Mouse (Mus musculus) layer of hippocampus, adult 9-11 months (tissue): ENCODE data around the gene Rab3c.

Experiments used
- DNase-seq: peaks from one replicate; pipeline ENCODE4 v3.0.0; 2022

Gene Rab3c

GRCm38 (mm10) chr13:110093720-110094685 is 186.8 kb downstream of the Rab3c start:
- DNase-seq = no peak

- no peak for DNase-seq
Measured at GRCm38 (mm10) chr13:110083961-110084360, 196.8 kb downstream of the Rab3c start.

- no peak for DNase-seq
Measured at GRCm38 (mm10) chr13:110081174-110081573, 199.6 kb downstream of the Rab3c start.

GRCm38 (mm10) chr13:110075587-110075986 is 205.2 kb downstream of the Rab3c start:
- DNase-seq = peak; percentile 53

GRCm38 (mm10) chr13:110074180-110074579 is 206.6 kb downstream of the Rab3c start:
- no peak for DNase-seq

GRCm38 (mm10) chr13:110067149-110067548 is 213.6 kb downstream of the Rab3c start:
- no peak for DNase-seq

- no peak for DNase-seq
Measured at GRCm38 (mm10) chr13:110066674-110067073, 214.1 kb downstream of the Rab3c start.

- peak; percentile 60 for DNase-seq
Measured at GRCm38 (mm10) chr13:110062835-110063411, 217.9 kb downstream of the Rab3c start.

- DNase-seq = no peak
Measured at GRCm38 (mm10) chr13:110062288-110062687, 218.5 kb downstream of the Rab3c start.

- no peak for DNase-seq
Measured at GRCm38 (mm10) chr13:110054538-110054937, 226.3 kb downstream of the Rab3c start.

GRCm38 (mm10) chr13:110048767-110049434 is 231.9 kb downstream of the Rab3c start:
- no peak for DNase-seq

GRCm38 (mm10) chr13:110044418-110044817 is 236.4 kb downstream of the Rab3c start:
- DNase-seq = no peak

GRCm38 (mm10) chr13:110039779-110040498 is 240.9 kb downstream of the Rab3c start:
- peak; percentile 12 for DNase-seq

GRCm38 (mm10) chr13:110039170-110039569 is 241.6 kb downstream of the Rab3c start:
- DNase-seq = no peak

- no peak for DNase-seq
Measured at GRCm38 (mm10) chr13:110038521-110038920, 242.3 kb downstream of the Rab3c start.

GRCm38 (mm10) chr13:110034885-110035284 is 245.9 kb downstream of the Rab3c start:
- no peak for DNase-seq

GRCm38 (mm10) chr13:110034041-110034440 is 246.8 kb downstream of the Rab3c start:
- DNase-seq = no peak

GRCm38 (mm10) chr13:110031886-110032285 is 248.9 kb downstream of the Rab3c start:
- no peak for DNase-seq

- DNase-seq = no peak
Measured at GRCm38 (mm10) chr13:110031061-110031460, 249.7 kb downstream of the Rab3c start.

- DNase-seq = no peak
Measured at GRCm38 (mm10) chr13:110024381-110025161, 256.2 kb downstream of the Rab3c start.

- no peak for DNase-seq
Measured at GRCm38 (mm10) chr13:110023031-110023430, 257.8 kb downstream of the Rab3c start.

GRCm38 (mm10) chr13:110019774-110020173 is 261.0 kb downstream of the Rab3c start:
- DNase-seq = no peak
